19 mouse cellular contexts compared by ENCODE assay signal in genomic region chr12:71622761-71623160, GRCm38 (mm10).
"Had no signal": no experiment of that assay in that cellular context is flagged by ENCODE, and none has a peak within 500 bp of the region (broad histone marks: within the 10 kb centered on the region; RNA-seq: fewer than 3 reads in every experiment).

No protein-coding gene starts in this region.

- H3K9ac ChIP-seq: liver, embryonic 13.5 days; midbrain, embryonic 12.5 days; midbrain, embryonic 15.5 days; neural tube, embryonic 12.5 days; neural tube, embryonic 15.5 days had no signal

- H3K9me3 ChIP-seq: liver, embryonic 13.5 days; midbrain, embryonic 12.5 days; midbrain, embryonic 15.5 days; neural tube, embryonic 12.5 days; neural tube, embryonic 15.5 days had no signal

- H3K4me3 ChIP-seq: left cerebral cortex, adult 2 months; liver, embryonic 13.5 days; midbrain, embryonic 12.5 days; midbrain, embryonic 15.5 days; neural tube, embryonic 12.5 days; neural tube, embryonic 15.5 days had no signal

- ATAC-seq: intestine, postnatal 0 days; midbrain, embryonic 15.5 days had no signal

- H3K27ac ChIP-seq: left cerebral cortex, adult 2 months; liver, embryonic 13.5 days; midbrain, embryonic 12.5 days; midbrain, embryonic 15.5 days; neural tube, embryonic 12.5 days; neural tube, embryonic 15.5 days; stomach, postnatal 0 days had no signal

- DNase-seq: kidney, postnatal 14 days; layer of hippocampus, postnatal 36 days; liver, embryonic 13.5 days; lung, adult 2 months; lung, postnatal 14 days; lung, postnatal 4 days; right cerebral cortex, adult 18-20 months; right cerebral cortex, postnatal 14 days; right cerebral cortex, postnatal 4 days; thymus, adult 2 months; thymus, postnatal 14 days; thymus, postnatal 4 days had no signal

- H3K4me1 ChIP-seq: liver, embryonic 13.5 days; midbrain, embryonic 15.5 days had no signal

- H3K36me3 ChIP-seq: liver, embryonic 13.5 days; midbrain, embryonic 12.5 days; midbrain, embryonic 15.5 days; neural tube, embryonic 12.5 days; neural tube, embryonic 15.5 days had no signal

- H3K27me3 ChIP-seq: liver, embryonic 13.5 days; midbrain, embryonic 12.5 days; midbrain, embryonic 15.5 days; neural tube, embryonic 12.5 days; neural tube, embryonic 15.5 days had no signal

- H3K4me2 ChIP-seq: liver, embryonic 13.5 days; midbrain, embryonic 12.5 days; midbrain, embryonic 15.5 days; neural tube, embryonic 12.5 days; neural tube, embryonic 15.5 days had no signal
